Mouse (Mus musculus) heart, embryonic 16.5 days (tissue): ENCODE measurements at regions not wholly inside any gene's neighbourhood (a gene's known extent, or its start where the extent isn't known, plus 50 kb on each side); places are given as distances from the start of the nearest gene placed in this dataset.

Experiments
- ATAC-seq: fragments of 200-750 bp; cut with Nextera tagmentation; replicated peaks from 2 replicates; pipeline ENCODE4 v1.8.0; 2017; ENCODE audit warnings: moderate number of reproducible peaks; ENCODE audit not compliant: insufficient read depth, low FRiP score; ENCODE audit errors: extremely low read depth
- H3K27ac ChIP-seq: fragments of 300-500 bp; sonication (generic); 2 replicates; pipeline ENCODE4 v1.5.1; 2014; ENCODE audit warnings: mild to moderate bottlenecking, low read length, control low read depth, moderate library complexity
- H3K27me3 ChIP-seq: fragments of 300-500 bp; sonication (generic); 2 replicates; pipeline ENCODE4 v1.6.1; 2014; ENCODE audit warnings: low read length, mixed read lengths; ENCODE audit not compliant: control insufficient read depth, insufficient read depth
- H3K36me3 ChIP-seq: fragments of 300-500 bp; sonication (generic); 2 replicates; pipeline ENCODE4 v1.6.1; 2014; ENCODE audit not compliant: control insufficient read depth, insufficient read depth
- H3K4me1 ChIP-seq: fragments of 300-500 bp; sonication (generic); 2 replicates; pipeline ENCODE4 v1.6.1; 2014; ENCODE audit warnings: low read length, mixed read lengths; ENCODE audit not compliant: control insufficient read depth, insufficient read depth
- H3K4me2 ChIP-seq: fragments of 300-500 bp; sonication (generic); 2 replicates; pipeline ENCODE4 v1.6.1; 2014; ENCODE audit warnings: low read depth, mild to moderate bottlenecking, control low read depth, low read length
- H3K4me3 ChIP-seq: fragments of 300-500 bp; sonication (generic); 2 replicates; pipeline ENCODE4 v1.5.1; 2014; ENCODE audit warnings: mild to moderate bottlenecking, control low read depth, low read length
- H3K9ac ChIP-seq: fragments of 300-500 bp; sonication (generic); 2 replicates; pipeline ENCODE4 v1.6.1; 2014; ENCODE audit warnings: low read length, control low read depth
- H3K9me3 ChIP-seq: fragments of 300-500 bp; sonication (generic); replicated peaks from 2 replicates; pipeline ENCODE4 v1.6.1; 2016; ENCODE audit warnings: low read length; ENCODE audit not compliant: control insufficient read depth
- WGBS: fragments of 180-500 bp; shearing (Covaris S2); extraction: QIAGEN DNeasy Blood & Tissue Kit; methylation state at CpG from one replicate; pipeline ENCODE4 v1.1.7; 2014; 5-methylcytosine and 5-hydroxymethylcytosine counted together

GRCm38 (mm10) chr3:81701974-81702697, 230.3 kb upstream of the Ctso start:
- H3K4me1 ChIP-seq = no peaks in the 10 kb centered on the region
- no peaks in the 10 kb centered on the region for H3K9me3 ChIP-seq
- no peak overlapping the region for H3K4me2 ChIP-seq
- H3K4me3 ChIP-seq = no peak overlapping the region
- H3K36me3 ChIP-seq = no peaks in the 10 kb centered on the region
- 56% methylated on average over 1 of the region's 1 CpGs for WGBS
- no peak overlapping the region for H3K27ac ChIP-seq
- H3K27me3 ChIP-seq = no peaks in the 10 kb centered on the region
- ATAC-seq = no peak
- H3K9ac ChIP-seq = no peak overlapping the region

GRCm38 (mm10) chr3:81718911-81719310, 213.5 kb upstream of the Ctso start:
- ATAC-seq = no peak

GRCm38 (mm10) chr3:81735463-81735862, 196.9 kb upstream of the Ctso start:
- ATAC-seq = no peak
- H3K36me3 ChIP-seq = no peaks in the 10 kb centered on the region
- no peak overlapping the region for H3K9ac ChIP-seq
- H3K4me2 ChIP-seq = no peak overlapping the region
- no peaks in the 10 kb centered on the region for H3K27me3 ChIP-seq
- no peak overlapping the region for H3K4me3 ChIP-seq
- no peaks in the 10 kb centered on the region for H3K4me1 ChIP-seq
- 52% methylated on average over 8 of the region's 8 CpGs for WGBS
- H3K9me3 ChIP-seq = no peaks in the 10 kb centered on the region
- H3K27ac ChIP-seq = no peak overlapping the region

More at GRCm38 (mm10) chr3:81718911-81719310, 213.5 kb upstream of the Ctso start:
- Histone ChIP-seq H3K4me3 (no peak overlapping the region), H3K4me2 (no peak overlapping the region), H3K36me3 (no peaks in the 10 kb centered on the region), H3K9ac (no peak overlapping the region), H3K27ac (no peak overlapping the region), H3K9me3 (no peaks in the 10 kb centered on the region), H3K27me3 (no peaks in the 10 kb centered on the region), H3K4me1 (no peaks in the 10 kb centered on the region)
- WGBS = 83% methylated on average over 1 of the region's 1 CpGs

GRCm38 (mm10) chr3:81736838-81737237, 195.6 kb upstream of the Ctso start:
- no peak overlapping the region for H3K27ac ChIP-seq
- no peak for ATAC-seq
- H3K9me3 ChIP-seq = no peaks in the 10 kb centered on the region
- H3K4me2 ChIP-seq = no peak overlapping the region
- H3K36me3 ChIP-seq = no peaks in the 10 kb centered on the region
- no peaks in the 10 kb centered on the region for H3K4me1 ChIP-seq
- H3K27me3 ChIP-seq = no peaks in the 10 kb centered on the region
- no peak overlapping the region for H3K9ac ChIP-seq
- no peak overlapping the region for H3K4me3 ChIP-seq

GRCm38 (mm10) chr3:81742124-81742523, 190.3 kb upstream of the Ctso start:
- no peak overlapping the region for H3K4me3 ChIP-seq
- no peaks in the 10 kb centered on the region for H3K36me3 ChIP-seq
- H3K4me1 ChIP-seq = no peaks in the 10 kb centered on the region
- H3K9ac ChIP-seq = no peak overlapping the region
- no peak for ATAC-seq
- 23% methylated on average over 5 of the region's 5 CpGs for WGBS
- no peaks in the 10 kb centered on the region for H3K9me3 ChIP-seq
- no peak overlapping the region for H3K27ac ChIP-seq
- H3K4me2 ChIP-seq = no peak overlapping the region
- H3K27me3 ChIP-seq = no peaks in the 10 kb centered on the region

- WGBS = 43% methylated on average over 1 of the region's 1 CpGs
- H3K4me1 ChIP-seq = no peaks in the 10 kb centered on the region
- H3K9me3 ChIP-seq = no peaks in the 10 kb centered on the region
- no peaks in the 10 kb centered on the region for H3K27me3 ChIP-seq
- no peak for ATAC-seq
- no peak overlapping the region for H3K9ac ChIP-seq
- H3K4me2 ChIP-seq = no peak overlapping the region
- no peak overlapping the region for H3K4me3 ChIP-seq
- no peak overlapping the region for H3K27ac ChIP-seq
- H3K36me3 ChIP-seq = no peaks in the 10 kb centered on the region
Observed at GRCm38 (mm10) chr3:81750164-81750563, 182.2 kb upstream of the Ctso start.

- Histone ChIP-seq H3K27ac (no peak overlapping the region), H3K4me2 (no peak overlapping the region), H3K36me3 (no peaks in the 10 kb centered on the region), H3K27me3 (no peaks in the 10 kb centered on the region), H3K4me3 (no peak overlapping the region), H3K9ac (no peak overlapping the region), H3K9me3 (no peaks in the 10 kb centered on the region), H3K4me1 (no peaks in the 10 kb centered on the region)
- ATAC-seq = no peak
- WGBS = 56% methylated on average over 4 of the region's 4 CpGs
Observed at GRCm38 (mm10) chr3:81752955-81753354, 179.4 kb upstream of the Ctso start.

- no peak overlapping the region for H3K27ac ChIP-seq
- H3K27me3 ChIP-seq = no peaks in the 10 kb centered on the region
- 75% methylated on average over 3 of the region's 3 CpGs for WGBS
- H3K9ac ChIP-seq = no peak overlapping the region
- no peaks in the 10 kb centered on the region for H3K9me3 ChIP-seq
- H3K4me2 ChIP-seq = no peak overlapping the region
- H3K4me1 ChIP-seq = no peaks in the 10 kb centered on the region
- no peaks in the 10 kb centered on the region for H3K36me3 ChIP-seq
- no peak overlapping the region for H3K4me3 ChIP-seq
- ATAC-seq = no peak
Observed at GRCm38 (mm10) chr3:81760383-81760782, 172.0 kb upstream of the Ctso start.

- Histone ChIP-seq H3K9me3 (no peaks in the 10 kb centered on the region), H3K27ac (no peak overlapping the region), H3K36me3 (no peaks in the 10 kb centered on the region), H3K4me3 (no peak overlapping the region), H3K4me1 (no peaks in the 10 kb centered on the region), H3K4me2 (no peak overlapping the region), H3K9ac (no peak overlapping the region), H3K27me3 (no peaks in the 10 kb centered on the region)
- no peak for ATAC-seq
- 49% methylated on average over 2 of the region's 2 CpGs for WGBS
Observed at GRCm38 (mm10) chr3:81760914-81761313, 171.5 kb upstream of the Ctso start.
